Mouse (Mus musculus) kidney, embryonic 14.5 days (tissue): ENCODE measurements around the gene Cenpm. TPM values are rescaled to one million over a fixed set of nuclear protein-coding genes. Genes with fewer than 3 reads are reported as not detected.

Experiments
- ATAC-seq: fragments of 200-750 bp; cut with Nextera tagmentation; 2 replicates; pipeline ENCODE4 v1.8.0; 2017; ENCODE audit warnings: moderate number of reproducible peaks, mild to moderate bottlenecking, moderate TSS enrichment, moderate library complexity; ENCODE audit not compliant: low FRiP score, low TSS enrichment
- H3K27ac ChIP-seq: fragments of 300-500 bp; sonication (generic); 2 replicates; pipeline ENCODE4 v1.5.1; 2014; ENCODE audit warnings: low read depth, mild to moderate bottlenecking, low read length, moderate library complexity, mixed read lengths
- H3K27me3 ChIP-seq: fragments of 300-500 bp; sonication (generic); 2 replicates; pipeline ENCODE4 v1.6.1; 2014; ENCODE audit warnings: mild to moderate bottlenecking, low read length; ENCODE audit not compliant: control insufficient read depth, insufficient read depth
- H3K36me3 ChIP-seq: fragments of 300-500 bp; sonication (generic); 2 replicates; pipeline ENCODE4 v1.6.1; 2014; ENCODE audit warnings: low read length, mixed read lengths; ENCODE audit not compliant: control insufficient read depth, insufficient read depth
- H3K4me1 ChIP-seq: fragments of 300-500 bp; sonication (generic); 2 replicates; pipeline ENCODE4 v1.6.1; 2014; ENCODE audit warnings: low read length, mixed read lengths; ENCODE audit not compliant: control insufficient read depth, insufficient read depth
- H3K4me2 ChIP-seq: fragments of 300-500 bp; sonication (generic); replicated peaks from 2 replicates; pipeline ENCODE4 v1.6.1; 2014; ENCODE audit warnings: low read depth, mild to moderate bottlenecking, low read length
- H3K4me3 ChIP-seq: fragments of 300-500 bp; sonication (generic); 2 replicates; pipeline ENCODE4 v1.5.1; 2014; ENCODE audit warnings: mild to moderate bottlenecking, low read length
- H3K9ac ChIP-seq: fragments of 300-500 bp; sonication (generic); 2 replicates; pipeline ENCODE4 v1.6.1; 2014; ENCODE audit warnings: low read depth, mild to moderate bottlenecking, low read length, moderate library complexity
- H3K9me3 ChIP-seq: fragments of 300-500 bp; sonication (generic); 2 replicates; pipeline ENCODE4 v1.6.1; 2016; ENCODE audit warnings: low read length; ENCODE audit not compliant: control insufficient read depth
- WGBS: fragments of 180-500 bp; shearing (Covaris S2); extraction: QIAGEN DNeasy Blood & Tissue Kit; methylation state at CpG from one replicate; pipeline ENCODE4 v1.1.7; 2014; 5-methylcytosine and 5-hydroxymethylcytosine counted together
- microRNA counts: library from miRNA; unstranded; fragments of <30 nt; microRNA quantifications from one replicate; lab custom pipeline; 2017
- microRNA-seq: library from miRNA; unstranded; fragments of <30 nt; microRNA quantifications from one replicate; pipeline ENCODE4, GENCODE M21; 2016
- polyA plus RNA-seq: library from polyadenylated mRNA; unstranded; fragments of >200 nt; fragmentation: Nextera tagmentation; extraction: Ambion mirVana; gene quantifications from 2 replicates; pipeline ENCODE4 v1.2.1, GENCODE M21; 2014

Gene Cenpm
- polyA plus RNA-seq, 1 experiment from 2014 or later, result 83.3 TPM

GRCm38 (mm10) chr15:82184656-82185055, 59.9 kb downstream of the Cenpm start:
- H3K4me1 ChIP-seq, result peaks cover 9% of the 10 kb centered on the region
- H3K9me3 ChIP-seq, result peaks cover 6% of the 10 kb centered on the region; the same call in 1 of the 2 replicates
- no peak overlapping the region for H3K4me3 ChIP-seq
- H3K4me2 ChIP-seq, result no peak overlapping the region
- no peak for ATAC-seq
- peaks cover 93% of the 10 kb centered on the region for H3K36me3 ChIP-seq
- H3K9ac ChIP-seq, result no peak overlapping the region
- WGBS, result 70% methylated on average over 10 of the region's 10 CpGs
- no peak overlapping the region for H3K27ac ChIP-seq
- H3K27me3 ChIP-seq, result no peaks in the 10 kb centered on the region

GRCm38 (mm10) chr15:82184183-82184582, 60.4 kb downstream of the Cenpm start:
- peak; percentile 73; the same call in 1 of the 2 replicates for ATAC-seq

More at GRCm38 (mm10) chr15:82184183-82184582, 60.4 kb downstream of the Cenpm start:
- Histone ChIP-seq H3K9ac (no peak overlapping the region), H3K27me3 (no peaks in the 10 kb centered on the region), H3K9me3 (peaks cover 6% of the 10 kb centered on the region; the same call in 1 of the 2 replicates), H3K4me2 (no peak overlapping the region), H3K4me1 (peaks cover 9% of the 10 kb centered on the region), H3K36me3 (peaks cover 93% of the 10 kb centered on the region), H3K4me3 (no peak overlapping the region), H3K27ac (peak overlapping the region; percentile 62; the same call in 1 of the 2 replicates)
- WGBS, result 54% methylated on average over 7 of the region's 7 CpGs

MicroRNA genes within 50 kb of the gene (microRNA counts, 519-probe panel; counts per million panel counts)
- 3,405 counts per million, percentile 14 among the panel's probes with 10 or more counts for microRNA mmu-miR-33 (lab: Ali Mortazavi, UCI)

Small RNAs within 50 kb of the gene (microRNA-seq; reads per million reads assigned to microRNA genes)
- 65.4 reads per million, percentile 48 among the genes with 10 or more reads in this experiment for gene Mir33

Other genes with a start within 250 kb of the Cenpm start
- 18.9 and 33.0 TPM in 2 replicates for gene Desi1, start 210.9 kb downstream of the Cenpm start, polyA plus RNA-seq
- gene Snu13, start 197.2 kb downstream of the Cenpm start, polyA plus RNA-seq, result 342 and 399 TPM in 2 replicates
- gene 4930407I10Rik, start 185.6 kb downstream of the Cenpm start, polyA plus RNA-seq, result not detected in 2 replicates
- gene Mei1, start 174.8 kb downstream of the Cenpm start, polyA plus RNA-seq, result 0.07 TPM in 1 of 2 replicates, not detected in the other
- 12.8 and 19.6 TPM in 2 replicates for gene Ccdc134, start 116.8 kb downstream of the Cenpm start, polyA plus RNA-seq
- 76.9 and 114 TPM in 2 replicates for gene Srebf2, start 97.6 kb downstream of the Cenpm start, polyA plus RNA-seq
- gene Shisa8, start 31.9 kb downstream of the Cenpm start, polyA plus RNA-seq, result 0.80 and 1.1 TPM in 2 replicates
- gene Tnfrsf13c, start 20.4 kb downstream of the Cenpm start, polyA plus RNA-seq, result 0.12 and 0.13 TPM in 2 replicates
- not detected in 2 replicates for gene 1500009C09Rik, start 7.6 kb upstream of the Cenpm start, polyA plus RNA-seq
- 8.6 and 15.8 TPM in 2 replicates for gene Sept3, start 30.1 kb upstream of the Cenpm start, polyA plus RNA-seq
- gene Wbp2nl, start 54.2 kb upstream of the Cenpm start, polyA plus RNA-seq, result 0.23 and 0.65 TPM in 2 replicates
- gene Naga, start 94.2 kb upstream of the Cenpm start, polyA plus RNA-seq, result 43.6 and 57.3 TPM in 2 replicates
- 4.7 and 8.9 TPM in 2 replicates for gene Pheta2, start 94.2 kb upstream of the Cenpm start, polyA plus RNA-seq
- 276 and 306 TPM in 2 replicates for gene Smdt1, start 94.2 kb upstream of the Cenpm start, polyA plus RNA-seq
- 396 and 553 TPM in 2 replicates for gene Ndufa6, start 109.6 kb upstream of the Cenpm start, polyA plus RNA-seq
- gene Cyp2d22, start 135.5 kb upstream of the Cenpm start, polyA plus RNA-seq, result 7.0 and 8.2 TPM in 2 replicates
- gene Cyp2d11, start 149.3 kb upstream of the Cenpm start, polyA plus RNA-seq, result not detected in 2 replicates
- not detected in 2 replicates for gene Cyp2d10, start 162.4 kb upstream of the Cenpm start, polyA plus RNA-seq
- gene Cyp2d9, start 188.7 kb upstream of the Cenpm start, polyA plus RNA-seq, result 0.16 TPM in 1 of 2 replicates, not detected in the other